Mouse (Mus musculus) embryo, embryonic 10.5 days (tissue): ENCODE results near the gene Dnajc15.

Experiments
- DNase-seq: peaks from one replicate; pipeline ENCODE4 v3.0.0-alpha.2; 2015; ENCODE audit warnings: low spot score

Gene Dnajc15

DNA sequence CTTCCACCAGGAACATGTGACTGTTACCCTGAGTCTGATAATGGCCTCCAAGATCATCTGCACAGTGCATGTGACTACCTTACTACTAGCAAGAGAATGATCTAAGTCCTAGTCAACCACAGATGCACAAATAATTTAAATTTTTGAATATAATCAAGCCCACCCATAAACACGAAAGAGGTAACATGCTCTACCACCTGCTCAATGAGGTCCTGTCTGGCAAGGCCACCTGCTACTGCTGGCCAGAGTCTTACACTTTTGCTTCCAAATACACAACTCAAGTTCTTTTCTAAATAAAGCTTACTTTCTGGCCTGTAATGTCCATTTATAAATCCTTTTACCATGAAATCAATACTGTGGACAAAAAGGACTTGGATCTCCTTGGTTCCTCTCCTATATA lies 15.0 kb downstream of the Dnajc15 start:
- no peak for DNase-seq

DNA sequence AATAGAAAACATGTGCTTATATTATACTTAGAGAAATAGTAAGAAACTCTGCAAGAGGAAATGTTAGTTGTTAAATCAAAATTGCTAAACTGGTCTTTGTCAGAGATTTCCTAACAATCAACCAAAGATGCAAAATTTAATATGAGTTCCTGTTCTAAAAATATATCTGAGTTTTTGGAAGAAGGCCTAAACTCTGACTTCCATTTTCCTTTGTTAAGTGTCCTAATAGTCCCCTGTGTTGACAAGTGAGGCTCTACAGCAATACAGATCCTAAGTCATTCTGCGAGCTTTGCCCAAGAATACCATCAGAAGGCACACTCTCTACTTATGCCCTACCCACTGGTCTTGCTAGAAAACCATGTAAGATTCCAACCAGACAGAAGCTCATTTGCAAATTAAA lies 21.0 kb downstream of the Dnajc15 start:
- DNase-seq = no peak

- no peak for DNase-seq
These were observed 25.1 kb downstream of the Dnajc15 start for GRCm38 (mm10) chr14:77849852-77850251.

GRCm38 (mm10) chr14:77848349-77848748 lies 26.6 kb downstream of the Dnajc15 start:
- no peak for DNase-seq

DNA sequence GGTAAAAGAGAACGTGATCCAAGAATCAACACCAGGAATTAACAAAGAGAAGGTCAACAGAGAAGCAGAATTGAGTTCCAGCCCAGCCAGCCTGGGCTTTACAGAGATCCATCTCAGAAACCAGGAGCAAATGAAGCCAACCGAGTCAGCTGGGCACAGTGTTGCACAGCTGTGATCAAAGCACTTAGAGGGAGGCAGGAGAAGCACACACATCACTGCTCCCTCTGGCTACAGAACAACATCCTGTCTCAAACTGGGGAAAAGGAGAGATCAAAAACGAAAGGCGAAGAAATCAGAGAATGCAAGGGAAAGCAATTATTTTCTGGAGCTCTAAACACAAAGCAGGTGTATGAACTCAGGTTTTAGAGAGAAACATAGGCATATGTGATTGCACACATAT lies 28.7 kb downstream of the Dnajc15 start:
- no peak for DNase-seq

DNA sequence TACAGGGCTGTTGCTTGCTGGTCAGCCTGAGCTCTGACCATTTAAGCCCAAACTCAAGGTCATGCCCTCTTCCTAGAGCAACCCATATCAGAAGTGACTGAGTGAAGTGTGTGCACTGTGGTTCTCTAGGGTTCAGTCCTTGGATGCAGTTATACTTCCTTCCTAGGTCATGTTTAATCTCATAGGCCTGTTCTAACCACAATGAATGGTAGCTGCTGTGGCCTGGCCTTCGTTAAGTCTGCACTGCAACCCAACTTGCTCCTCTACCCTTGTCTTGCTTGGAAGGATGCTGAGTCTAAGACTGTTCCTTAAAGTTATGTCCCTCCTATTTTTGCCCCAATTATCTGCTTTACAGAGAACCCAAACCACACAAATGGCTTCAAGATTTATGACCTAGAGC lies 29.4 kb downstream of the Dnajc15 start:
- DNase-seq = no peak

DNA sequence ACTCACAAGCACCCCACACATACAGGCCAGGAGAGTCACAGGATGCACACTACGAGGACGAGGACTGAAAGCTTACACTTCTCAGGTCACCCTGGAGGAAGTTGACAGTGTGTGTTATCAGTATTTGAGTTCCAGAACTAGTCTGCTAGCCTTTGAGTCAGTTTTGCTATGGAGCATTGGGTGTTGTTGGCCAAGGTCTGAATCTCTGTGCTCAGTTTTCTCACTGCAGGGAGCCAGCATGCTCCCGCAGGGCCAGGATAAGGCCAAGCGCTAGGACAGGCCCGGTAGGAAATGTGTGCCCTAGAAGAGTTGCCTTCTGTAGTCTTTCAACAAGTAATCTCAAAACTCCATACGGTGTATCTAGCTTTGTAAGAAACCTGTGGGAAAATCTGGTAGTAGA lies 34.4 kb downstream of the Dnajc15 start:
- DNase-seq = no peak

GRCm38 (mm10) chr14:77840078-77840477 lies 34.8 kb downstream of the Dnajc15 start:
- DNase-seq = no peak

DNA sequence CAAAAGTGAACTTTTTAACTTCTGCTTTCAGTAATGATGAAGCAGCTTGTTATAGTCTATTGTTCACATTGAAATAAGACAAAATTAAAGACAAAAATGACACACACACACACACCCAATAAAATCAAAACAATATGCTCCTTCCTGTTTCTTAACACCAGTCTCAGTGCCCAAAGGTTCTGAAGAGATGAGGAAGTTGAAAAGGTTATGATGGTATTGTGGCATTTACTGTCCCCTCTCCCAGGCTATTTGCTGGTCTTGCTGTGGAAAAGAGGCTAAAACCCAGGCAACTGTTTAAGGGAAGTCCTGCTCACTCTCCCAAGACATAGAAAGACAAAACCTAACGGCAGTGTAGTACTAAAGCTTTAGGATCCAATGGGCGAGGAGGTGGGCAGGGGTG lies 38.1 kb downstream of the Dnajc15 start:
- no peak for DNase-seq

GRCm38 (mm10) chr14:77832359-77832758 lies 42.6 kb downstream of the Dnajc15 start:
- no peak for DNase-seq

GRCm38 (mm10) chr14:77831936-77832335 lies 43.0 kb downstream of the Dnajc15 start:
- no peak for DNase-seq

GRCm38 (mm10) chr14:77829673-77830072 lies 45.3 kb downstream of the Dnajc15 start:
- no peak for DNase-seq

DNA sequence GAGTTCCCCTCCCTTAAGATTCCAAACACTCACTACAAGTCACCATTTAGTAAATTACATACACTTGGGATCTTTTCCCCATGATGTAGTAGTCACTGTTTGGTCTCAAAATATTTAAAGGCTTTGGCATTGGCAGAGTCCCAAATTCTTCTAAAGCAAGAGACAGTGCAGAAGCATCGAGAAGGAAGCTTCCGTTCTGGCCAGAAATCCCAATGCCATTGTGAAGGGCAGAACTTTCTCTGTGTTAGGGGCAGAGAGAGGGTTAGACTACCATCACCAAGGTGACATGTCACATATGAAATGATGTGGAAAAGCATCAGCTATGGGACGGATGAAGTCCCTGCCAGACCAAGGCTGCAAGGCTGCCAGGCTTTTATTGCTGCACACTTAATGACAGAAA lies 49.0 kb downstream of the Dnajc15 start:
- no peak for DNase-seq

DNA sequence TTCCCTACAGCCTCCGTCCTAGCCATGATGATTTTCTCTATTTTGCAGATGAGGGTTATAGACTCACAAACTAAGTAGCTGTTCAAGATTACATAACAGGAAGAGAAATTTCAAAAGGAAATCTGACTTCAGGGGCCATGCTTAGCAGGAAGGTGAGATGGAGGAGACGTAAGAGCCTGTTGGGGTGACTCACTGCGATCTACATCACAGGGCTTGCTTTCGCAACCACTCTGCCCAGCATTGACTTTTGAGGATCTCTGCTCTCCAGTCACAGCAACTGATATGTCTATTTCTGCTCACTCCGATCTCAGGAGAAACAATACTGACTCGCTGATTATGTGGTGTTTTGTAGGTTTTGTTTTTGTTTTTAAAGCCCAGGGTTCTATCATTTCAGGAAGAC lies 49.8 kb downstream of the Dnajc15 start:
- DNase-seq = no peak

- DNase-seq = no peak
These were observed 55.1 kb downstream of the Dnajc15 start for GRCm38 (mm10) chr14:77819841-77820240.

DNA sequence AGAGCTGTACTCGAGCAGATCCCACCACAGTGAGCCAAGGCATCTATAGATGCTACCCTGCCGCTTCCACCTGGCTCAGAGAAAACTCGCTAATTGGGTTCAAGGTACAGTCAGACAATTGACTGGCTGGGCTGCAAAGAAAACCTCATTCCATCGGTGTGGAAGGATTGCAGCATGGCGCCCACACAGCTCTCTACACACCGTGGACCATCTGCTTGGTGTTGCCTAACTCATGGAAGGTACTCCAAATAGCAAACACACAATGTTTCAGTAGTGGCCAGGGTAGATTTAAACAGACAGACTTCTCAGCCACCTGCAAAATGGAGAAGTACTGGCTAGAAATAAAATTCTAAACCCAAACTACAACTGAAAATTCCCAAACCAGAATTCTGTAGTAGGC lies 57.4 kb downstream of the Dnajc15 start:
- no peak for DNase-seq

DNA sequence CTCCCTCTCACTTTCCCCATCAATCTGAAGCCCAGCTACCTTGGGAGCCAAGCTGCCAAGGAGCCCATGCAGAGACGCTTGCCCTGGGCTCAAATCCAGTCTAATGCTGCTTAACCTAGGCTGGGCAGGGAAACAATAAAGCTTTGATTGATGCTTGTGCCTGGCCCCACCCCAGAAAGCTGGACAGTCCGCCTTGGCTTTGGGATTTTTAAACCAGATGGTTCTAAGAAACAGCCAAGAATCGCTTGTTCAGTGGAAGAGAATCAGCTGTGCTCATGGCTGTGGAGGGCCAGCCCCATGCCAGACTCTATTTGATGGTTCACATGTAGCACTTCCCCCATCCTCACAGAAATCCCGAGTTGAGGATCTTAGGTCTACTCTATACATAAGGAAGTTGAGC lies 60.0 kb downstream of the Dnajc15 start:
- DNase-seq = no peak

DNA sequence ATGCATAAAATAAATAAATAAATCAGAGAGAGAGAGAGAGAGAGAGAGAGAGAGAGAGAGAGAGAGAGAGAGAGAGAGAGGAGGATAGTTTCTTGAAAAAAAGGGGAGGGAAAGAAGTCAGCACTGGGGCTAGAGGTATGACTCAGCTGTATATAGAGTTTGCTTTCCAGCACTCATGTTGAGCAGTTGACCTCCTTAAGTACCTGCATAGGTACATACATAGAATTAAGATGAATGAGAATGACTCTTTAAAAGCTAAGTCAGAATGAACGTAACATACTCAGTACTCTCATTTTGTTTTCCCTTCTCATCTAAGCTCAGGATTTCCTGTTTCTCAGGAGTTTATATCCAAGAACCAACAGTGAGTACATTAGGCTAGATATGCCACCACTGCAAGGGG lies 62.0 kb downstream of the Dnajc15 start:
- DNase-seq = no peak

GRCm38 (mm10) chr14:77811466-77811865 lies 63.5 kb downstream of the Dnajc15 start:
- DNase-seq = no peak

- no peak for DNase-seq
These were observed 67.1 kb downstream of the Dnajc15 start for GRCm38 (mm10) chr14:77807836-77808235.

GRCm38 (mm10) chr14:77806345-77806744 lies 68.6 kb downstream of the Dnajc15 start:
- DNase-seq = no peak

GRCm38 (mm10) chr14:77802268-77802630 lies 72.7 kb downstream of the Dnajc15 start:
- DNase-seq = peak; percentile 42

- peak; percentile 29 for DNase-seq
These were observed 73.2 kb downstream of the Dnajc15 start for GRCm38 (mm10) chr14:77801571-77802267.

- no peak for DNase-seq
These were observed 78.4 kb downstream of the Dnajc15 start for GRCm38 (mm10) chr14:77796506-77796905.

DNA sequence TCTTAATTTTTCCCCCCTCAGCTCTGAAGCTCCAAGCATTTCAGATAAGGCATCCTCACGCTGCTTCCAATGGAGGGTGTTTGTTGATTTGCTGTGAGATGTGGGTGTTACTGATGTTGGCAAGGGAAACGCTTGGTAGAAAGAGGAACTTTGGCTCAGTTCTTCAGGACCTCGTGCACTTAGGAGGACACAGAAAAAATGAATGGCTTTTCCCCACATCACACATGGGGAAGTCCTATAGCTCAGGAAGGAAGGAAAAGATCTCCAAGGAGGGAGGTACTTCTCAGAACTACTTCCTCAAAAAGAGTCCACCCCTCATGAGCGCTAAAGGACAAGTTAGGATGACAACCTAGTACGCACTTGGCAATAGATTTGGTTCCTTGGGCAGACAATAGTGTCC lies 79.7 kb downstream of the Dnajc15 start:
- no peak for DNase-seq
